Mouse (Mus musculus): Measurements from ENCODE around the gene Acsm1. TPM values are rescaled to one million over a fixed set of nuclear protein-coding genes. Genes with fewer than 3 reads are reported as not detected.
"Not testable (repeated sequence)": the region's sequence is repeated elsewhere in the genome, so short reads cannot be mapped to it uniquely, and the experiment has no call there.

The Acsm1 gene
- not detected in 2 replicates for polyA plus RNA-seq (2015; fragmentation: Nextera tagmentation; extraction: Ambion mirVana)

DNA sequence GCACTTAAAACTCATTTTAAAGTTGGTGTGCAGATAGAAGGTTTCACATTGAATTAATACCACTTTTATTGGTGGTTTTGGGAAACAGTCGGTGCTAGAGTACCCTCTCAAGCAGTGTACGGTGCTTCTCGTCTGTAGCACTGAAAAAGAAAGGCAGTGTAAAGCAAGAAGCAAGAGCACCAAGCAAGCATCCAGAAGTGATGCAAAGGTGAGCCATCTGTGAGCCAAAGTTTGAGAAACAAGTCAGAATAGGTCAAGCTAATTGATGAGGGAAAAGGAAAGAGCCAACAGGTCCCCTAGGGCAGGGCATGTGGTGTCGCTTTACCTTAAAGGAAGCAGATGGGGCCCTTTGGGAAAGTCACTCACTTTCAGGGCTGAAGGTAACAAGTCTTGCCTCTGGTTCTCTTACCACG lies at the start of gene Acsm1:
Acsm1 (plus strand) TSS at position 363 of the 413 bp plus-strand sequence.
- no peak for ATAC-seq
- Histone ChIP-seq H3K4me3 (ENCODE audit: low read length) (no peak within 1 kb of the TSS), H3K9ac (ENCODE audit: low read depth, low read length) (no peak within 1 kb of the TSS), H3K36me3 (ENCODE audit: control insufficient read depth, insufficient read depth, low read length) (no peaks in the 10 kb centered on the region), H3K27me3 (replicated peaks; ENCODE audit: control insufficient read depth, insufficient read depth, low read length) (no peaks in the 10 kb centered on the region), H3K27ac (ENCODE audit: low read depth, low read length) (no peak within 1 kb of the TSS), H3K4me2 (ENCODE audit: low read length) (no peak within 1 kb of the TSS), H3K4me1 (ENCODE audit: control insufficient read depth, insufficient read depth, low read depth, low read length) (no peaks in the 10 kb centered on the region), H3K9me3 (ENCODE audit: control insufficient read depth, low read length) (no peaks in the 10 kb centered on the region)
- 91% methylated on average over 5 of the region's 5 CpGs for WGBS

DNA sequence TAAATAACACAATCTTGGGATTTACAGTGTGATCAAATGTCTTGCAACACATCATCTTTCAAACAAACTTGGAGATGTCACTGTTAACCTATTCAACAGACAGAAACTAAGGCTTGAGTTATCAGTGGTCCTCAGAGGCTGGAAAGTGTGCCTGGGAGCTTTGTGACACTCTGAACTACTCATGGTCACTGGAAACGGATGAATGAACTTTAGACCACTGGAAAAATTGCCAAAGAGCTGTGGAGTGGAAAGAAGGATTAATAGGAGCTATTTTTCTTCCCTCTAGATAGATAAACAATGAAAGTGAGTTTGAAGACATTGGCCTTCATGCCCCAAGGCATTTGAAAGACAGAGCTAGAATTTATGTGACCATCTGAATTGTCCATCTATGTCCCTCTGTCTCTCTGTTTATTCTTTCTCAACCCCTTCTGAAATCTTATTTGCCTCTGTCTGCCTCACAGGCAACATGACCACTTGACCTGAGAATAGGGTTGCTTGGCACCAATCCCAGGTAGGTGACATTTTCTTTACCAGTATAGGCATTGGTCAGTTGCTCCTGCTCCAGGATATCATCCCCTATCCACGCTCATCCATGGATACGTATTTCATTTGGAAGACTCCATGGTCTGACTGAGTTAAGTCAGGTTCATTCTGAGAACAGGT lies 46.9 kb upstream of the Acsm1 start:
- no peaks in the 10 kb centered on the region for H3K27me3 ChIP-seq (replicated peaks; ENCODE audit: control insufficient read depth, insufficient read depth, low read length)
- no peaks in the 10 kb centered on the region for H3K36me3 ChIP-seq (ENCODE audit: control insufficient read depth, insufficient read depth, low read length)
- no peak overlapping the region for H3K27ac ChIP-seq (ENCODE audit: low read depth, low read length)
- H3K4me3 ChIP-seq (ENCODE audit: low read length) = no peak overlapping the region
- ATAC-seq = no peak
- no peaks in the 10 kb centered on the region for H3K4me1 ChIP-seq (ENCODE audit: control insufficient read depth, insufficient read depth, low read depth, low read length)
- no peak overlapping the region for H3K4me2 ChIP-seq (ENCODE audit: low read length)
- 83% methylated on average over 3 of the region's 3 CpGs for WGBS
- no peaks in the 10 kb centered on the region for H3K9me3 ChIP-seq (ENCODE audit: control insufficient read depth, low read length)
- H3K9ac ChIP-seq (ENCODE audit: low read depth, low read length) = no peak overlapping the region

DNA sequence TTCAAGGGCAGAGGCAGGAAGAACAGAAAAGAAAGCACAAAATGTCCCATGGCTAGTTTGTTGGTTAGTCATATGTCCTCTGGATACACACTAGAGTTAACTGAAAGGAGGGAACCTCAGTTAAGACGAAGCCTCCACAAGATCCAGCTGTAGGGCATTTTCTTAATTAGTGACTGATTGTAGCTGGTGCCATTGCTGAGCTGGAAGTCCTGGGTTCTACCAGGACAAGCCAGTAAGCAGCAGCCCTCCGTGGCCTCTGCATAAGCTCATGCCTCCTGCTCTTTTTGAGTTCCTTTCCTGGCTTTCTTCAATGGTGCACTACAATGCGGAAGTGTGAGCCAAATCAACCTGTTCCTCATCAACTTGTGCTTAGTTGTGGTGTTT lies 46.4 kb upstream of the Acsm1 start:
- Histone ChIP-seq H3K36me3 (ENCODE audit: control insufficient read depth, insufficient read depth, low read length) (no peaks in the 10 kb centered on the region), H3K27me3 (replicated peaks; ENCODE audit: control insufficient read depth, insufficient read depth, low read length) (no peaks in the 10 kb centered on the region), H3K4me3 (ENCODE audit: low read length) (no peak overlapping the region), H3K4me2 (ENCODE audit: low read length) (no peak overlapping the region), H3K4me1 (ENCODE audit: control insufficient read depth, insufficient read depth, low read depth, low read length) (no peaks in the 10 kb centered on the region), H3K27ac (ENCODE audit: low read depth, low read length) (no peak overlapping the region), H3K9ac (ENCODE audit: low read depth, low read length) (no peak overlapping the region), H3K9me3 (ENCODE audit: control insufficient read depth, low read length) (no peaks in the 10 kb centered on the region)
- 92% methylated on average over 3 of the region's 3 CpGs for WGBS
- ATAC-seq = no peak

DNA sequence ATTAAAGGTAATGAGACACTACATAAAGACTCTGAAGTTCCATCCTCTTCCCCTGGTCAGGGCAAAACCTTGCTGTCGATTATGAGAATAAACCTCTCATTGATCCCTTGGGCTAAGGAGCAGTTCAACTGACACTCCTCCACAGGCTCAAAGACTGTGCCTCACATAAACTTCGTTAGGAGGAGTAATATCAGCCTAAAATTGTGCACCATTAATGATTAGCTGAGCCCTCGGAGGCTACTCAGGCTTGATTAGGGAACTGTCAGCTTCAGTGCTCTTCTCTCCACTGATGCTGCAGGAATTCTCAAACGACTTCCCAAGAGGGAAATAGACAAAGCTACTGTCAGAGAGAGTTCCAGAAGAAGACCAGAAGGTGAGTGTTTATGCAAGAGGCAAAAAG lies 45.4 kb upstream of the Acsm1 start:
- Histone ChIP-seq H3K9ac (ENCODE audit: low read depth, low read length) (no peak overlapping the region), H3K4me1 (ENCODE audit: control insufficient read depth, insufficient read depth, low read depth, low read length) (no peaks in the 10 kb centered on the region), H3K4me2 (ENCODE audit: low read length) (no peak overlapping the region), H3K27ac (ENCODE audit: low read depth, low read length) (no peak overlapping the region), H3K36me3 (ENCODE audit: control insufficient read depth, insufficient read depth, low read length) (no peaks in the 10 kb centered on the region), H3K4me3 (ENCODE audit: low read length) (no peak overlapping the region), H3K27me3 (replicated peaks; ENCODE audit: control insufficient read depth, insufficient read depth, low read length) (no peaks in the 10 kb centered on the region), H3K9me3 (ENCODE audit: control insufficient read depth, low read length) (no peaks in the 10 kb centered on the region)
- 53% methylated on average over 4 of the region's 4 CpGs for WGBS
- no peak for ATAC-seq

DNA sequence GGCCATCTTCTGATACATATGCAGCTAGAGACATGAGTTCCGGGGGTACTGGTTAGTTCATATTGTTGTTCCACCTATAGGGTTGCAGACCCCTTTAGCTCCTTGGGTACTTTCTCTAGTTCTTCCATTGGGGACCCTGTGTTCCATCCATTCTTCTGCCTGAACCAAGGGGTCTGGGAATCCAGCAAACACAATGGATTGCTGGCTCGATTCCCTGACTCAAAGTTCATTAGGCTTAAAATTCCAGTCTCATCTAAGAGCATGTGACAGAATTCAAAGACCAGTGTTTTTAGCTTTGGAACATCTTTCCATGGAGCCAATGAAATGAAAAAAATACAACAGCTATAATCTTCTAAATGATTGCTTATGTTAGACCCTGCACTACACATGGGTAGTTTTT lies 44.4 kb upstream of the Acsm1 start:
- not testable (repeated sequence) for H3K4me3 ChIP-seq (ENCODE audit: low read length); H3K4me2 ChIP-seq (ENCODE audit: low read length); H3K9me3 ChIP-seq (ENCODE audit: control insufficient read depth, low read length); H3K4me1 ChIP-seq (ENCODE audit: control insufficient read depth, insufficient read depth, low read depth, low read length); H3K36me3 ChIP-seq (ENCODE audit: control insufficient read depth, insufficient read depth, low read length); ATAC-seq; H3K27ac ChIP-seq (ENCODE audit: low read depth, low read length); H3K9ac ChIP-seq (ENCODE audit: low read depth, low read length); H3K27me3 ChIP-seq (replicated peaks; ENCODE audit: control insufficient read depth, insufficient read depth, low read length)
- 96% methylated on average over 2 of the region's 2 CpGs for WGBS

DNA sequence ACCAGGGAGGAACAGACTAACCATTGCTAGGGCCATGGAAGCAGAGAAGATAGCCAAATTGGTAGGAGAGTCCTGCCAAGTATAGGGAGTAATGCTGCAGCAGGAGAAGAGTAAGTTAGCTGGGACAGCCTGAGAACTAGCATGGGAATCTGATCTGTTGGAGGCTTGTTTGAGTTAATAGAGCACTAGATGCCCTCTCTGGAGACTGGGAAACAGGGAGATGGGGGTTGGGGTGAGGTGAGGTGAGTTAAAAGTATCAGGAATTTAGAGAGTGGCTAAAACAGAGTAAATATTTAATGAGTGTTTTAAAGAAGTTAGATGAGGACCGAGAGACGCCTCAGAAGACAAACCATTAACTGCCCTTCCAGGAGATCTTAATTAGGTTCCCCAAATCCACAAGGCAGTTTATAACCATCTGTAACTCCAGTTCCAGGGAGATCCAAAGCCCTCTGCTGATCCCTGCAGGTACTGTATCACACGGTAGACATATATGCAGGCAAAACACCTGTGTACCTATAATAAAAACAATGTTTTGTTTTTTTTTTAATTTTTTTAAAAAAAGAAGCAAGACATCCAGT lies 12.2 kb upstream of the Acsm1 start:
- H3K9me3 ChIP-seq (ENCODE audit: control insufficient read depth, low read length) = no peaks in the 10 kb centered on the region
- no peak overlapping the region for H3K9ac ChIP-seq (ENCODE audit: low read depth, low read length)
- 77% methylated on average over 3 of the region's 3 CpGs for WGBS
- H3K27me3 ChIP-seq (replicated peaks; ENCODE audit: control insufficient read depth, insufficient read depth, low read length) = no peaks in the 10 kb centered on the region
- H3K36me3 ChIP-seq (ENCODE audit: control insufficient read depth, insufficient read depth, low read length) = no peaks in the 10 kb centered on the region
- H3K4me2 ChIP-seq (ENCODE audit: low read length) = no peak overlapping the region
- H3K27ac ChIP-seq (ENCODE audit: low read depth, low read length) = no peak overlapping the region
- no peak for ATAC-seq
- H3K4me3 ChIP-seq (ENCODE audit: low read length) = no peak overlapping the region
- H3K4me1 ChIP-seq (ENCODE audit: control insufficient read depth, insufficient read depth, low read depth, low read length) = no peaks in the 10 kb centered on the region

DNA sequence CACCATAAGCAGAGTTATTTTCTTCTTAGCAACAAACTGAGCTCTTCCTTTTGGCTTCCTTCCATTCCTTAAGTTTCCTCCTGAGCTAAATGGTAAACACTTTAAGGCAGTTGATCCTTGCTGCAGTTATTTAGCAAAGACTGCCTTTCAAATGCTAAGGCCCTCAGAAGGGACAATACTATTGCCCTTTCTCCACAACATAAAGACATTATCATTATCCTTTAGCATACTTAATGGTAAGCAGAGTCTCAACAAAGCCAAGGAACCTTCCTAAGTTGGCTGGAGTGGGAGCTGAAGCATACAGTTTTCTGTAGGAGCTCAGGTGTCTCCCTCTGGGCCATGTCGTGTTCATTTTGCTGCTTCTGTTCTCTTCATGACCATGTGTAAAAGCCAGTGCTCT lies 11.5 kb upstream of the Acsm1 start:
- ATAC-seq = no peak
- WGBS = 33% methylated on average over 1 of the region's 1 CpGs
- H3K27me3 ChIP-seq (replicated peaks; ENCODE audit: control insufficient read depth, insufficient read depth, low read length) = no peaks in the 10 kb centered on the region

DNA sequence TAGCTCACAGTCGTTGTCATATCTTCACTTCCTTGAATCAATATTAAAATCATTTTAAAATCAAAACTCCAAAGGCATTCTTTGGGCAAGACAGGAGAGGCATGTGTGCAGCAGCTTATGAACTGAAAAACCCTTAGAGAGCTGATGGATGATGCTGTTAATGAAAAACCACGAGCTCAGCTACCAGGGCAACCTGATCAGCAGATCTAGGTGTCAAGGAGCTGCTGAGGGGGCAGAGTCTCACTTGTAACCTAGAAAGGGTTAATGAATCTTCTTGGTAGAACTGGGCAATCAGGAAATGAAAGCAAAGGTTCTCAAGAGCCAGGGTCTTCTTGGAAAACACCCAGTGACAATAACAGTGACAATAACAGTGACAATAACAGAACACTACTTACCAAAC lies 10.3 kb upstream of the Acsm1 start:
- H3K4me3 ChIP-seq (ENCODE audit: low read length) = no peak overlapping the region
- H3K27me3 ChIP-seq (replicated peaks; ENCODE audit: control insufficient read depth, insufficient read depth, low read length) = no peaks in the 10 kb centered on the region
- no peak overlapping the region for H3K4me2 ChIP-seq (ENCODE audit: low read length)
- no peaks in the 10 kb centered on the region for H3K9me3 ChIP-seq (ENCODE audit: control insufficient read depth, low read length)
- WGBS = 64% methylated on average over 2 of the region's 2 CpGs
- no peak for ATAC-seq
- H3K36me3 ChIP-seq (ENCODE audit: control insufficient read depth, insufficient read depth, low read length) = no peaks in the 10 kb centered on the region
- no peak overlapping the region for H3K9ac ChIP-seq (ENCODE audit: low read depth, low read length)
- no peak overlapping the region for H3K27ac ChIP-seq (ENCODE audit: low read depth, low read length)
- no peaks in the 10 kb centered on the region for H3K4me1 ChIP-seq (ENCODE audit: control insufficient read depth, insufficient read depth, low read depth, low read length)

More for the DNA sequence above, 11.5 kb upstream of the Acsm1 start:
- Histone ChIP-seq H3K4me2 (ENCODE audit: low read length) (no peak overlapping the region), H3K4me1 (ENCODE audit: control insufficient read depth, insufficient read depth, low read depth, low read length) (no peaks in the 10 kb centered on the region), H3K36me3 (ENCODE audit: control insufficient read depth, insufficient read depth, low read length) (no peaks in the 10 kb centered on the region), H3K27ac (ENCODE audit: low read depth, low read length) (no peak overlapping the region), H3K9me3 (ENCODE audit: control insufficient read depth, low read length) (no peaks in the 10 kb centered on the region), H3K9ac (ENCODE audit: low read depth, low read length) (no peak overlapping the region), H3K4me3 (ENCODE audit: low read length) (no peak overlapping the region)

DNA sequence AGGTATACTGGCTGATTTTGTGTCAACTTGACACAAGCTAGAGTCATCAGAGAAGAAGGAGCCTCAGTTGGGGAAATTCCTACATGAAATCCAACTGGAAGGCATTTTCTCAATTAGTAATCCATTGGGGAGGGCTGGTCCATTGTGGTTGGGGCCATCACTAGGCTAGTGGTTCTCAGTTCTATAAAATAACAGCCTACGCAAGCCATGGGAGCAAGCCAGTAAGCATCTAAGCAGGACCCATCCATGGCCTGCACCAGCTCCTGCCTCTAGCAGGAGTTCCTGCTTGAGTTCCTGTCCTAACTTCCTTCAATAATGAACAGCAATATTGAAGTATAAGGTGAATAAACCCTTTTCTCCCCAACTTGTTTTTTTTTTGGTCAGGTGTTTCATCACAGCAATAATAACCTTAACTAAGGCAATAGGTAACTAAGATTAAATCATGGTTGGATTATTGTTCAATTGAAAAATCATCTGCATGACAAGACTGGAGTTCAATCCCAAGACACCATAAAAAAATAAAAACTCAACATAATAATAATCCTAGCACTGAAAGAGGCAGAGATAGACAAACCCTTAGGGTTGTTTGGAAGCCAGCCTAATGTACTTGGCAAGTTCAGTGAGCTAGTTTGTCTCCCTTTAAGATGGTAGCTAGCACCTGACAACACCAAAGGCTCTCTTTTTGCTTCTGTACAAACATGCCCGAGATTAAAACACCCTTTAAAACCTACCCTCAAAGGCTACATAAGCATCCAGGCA lies 5.5 kb upstream of the Acsm1 start:
- Histone ChIP-seq H3K9ac (ENCODE audit: low read depth, low read length) (no peak overlapping the region), H3K9me3 (ENCODE audit: control insufficient read depth, low read length) (no peaks in the 10 kb centered on the region), H3K4me1 (ENCODE audit: control insufficient read depth, insufficient read depth, low read depth, low read length) (no peaks in the 10 kb centered on the region), H3K4me3 (ENCODE audit: low read length) (no peak overlapping the region), H3K27ac (ENCODE audit: low read depth, low read length) (no peak overlapping the region), H3K27me3 (replicated peaks; ENCODE audit: control insufficient read depth, insufficient read depth, low read length) (no peaks in the 10 kb centered on the region), H3K36me3 (ENCODE audit: control insufficient read depth, insufficient read depth, low read length) (no peaks in the 10 kb centered on the region), H3K4me2 (ENCODE audit: low read length) (no peak overlapping the region)
- no peak for ATAC-seq
- WGBS = 90% methylated on average over 2 of the region's 2 CpGs
